ENCODE assay signal across 8 mouse cellular contexts in genomic region chr15:101240799-101241204, GRCm38 (mm10). TPM values are rescaled to one million over a fixed set of nuclear protein-coding genes. Genes with fewer than 3 reads are reported as not detected.
A peak's percentile ranks its signal among the peaks of the same experiment; 100 is the strongest.
DNase-seq lines count a peak whose midpoint lies in the region; ATAC-seq and TF ChIP-seq lines count a peak whose summit lies in the region.

No protein-coding gene starts in this region.

- TF ChIP-seq CTCF in left cerebral cortex, adult 2 months (IDR thresholded peaks at IDR 0.05) = peak; percentile 99

- intact Hi-C loops in left cerebral cortex, adult 2 months (cut with DNase I) = loop anchor here (1.0 kb wide), 2 partner anchors 42 to 74 kb away; no protein-coding TSS in a partner anchor

- peak overlapping the region; percentile 60 for H3K4me2 ChIP-seq in hindbrain, embryonic 16.5 days (ENCODE audit: low read length)

- ATAC-seq in hindbrain, embryonic 16.5 days = peak; percentile 63

- no peaks in the 10 kb centered on the region; the same call in 1 of the 2 replicates for H3K27me3 ChIP-seq in hindbrain, embryonic 16.5 days (replicated peaks; ENCODE audit: control insufficient read depth, insufficient read depth, low read length)

- H3K4me3 ChIP-seq in hindbrain, embryonic 16.5 days (ENCODE audit: low read length) = peak overlapping the region; percentile 25
- peak overlapping the region; percentile 46 for H3K4me3 ChIP-seq in left cerebral cortex, adult 2 months
- H3K4me3 ChIP-seq in macrophage (ENCODE audit: inconsistent target) = peak overlapping the region; percentile 16; the same call in 1 of the 2 replicates

- no peaks in the 10 kb centered on the region for H3K9me3 ChIP-seq in hindbrain, embryonic 16.5 days (ENCODE audit: control insufficient read depth, low read length)

- peak overlapping the region; percentile 57 for H3K9ac ChIP-seq in hindbrain, embryonic 16.5 days (ENCODE audit: low read depth, low read length)

- peaks cover 12% of the 10 kb centered on the region for H3K4me1 ChIP-seq in hindbrain, embryonic 16.5 days (ENCODE audit: control insufficient read depth, insufficient read depth, low read depth, low read length)

- 12% methylated on average over 10 of the region's 10 CpGs for WGBS in hindbrain, embryonic 16.5 days
- 9% methylated on average over 10 of the region's 10 CpGs for WGBS in macrophage (ENCODE audit: missing documents)

- DNase-seq in R1 (ENCODE audit: low read depth, low spot score) = peak; percentile 91
- DNase-seq in cerebellum, postnatal 14 days = peak; percentile 92
- DNase-seq in gastrocnemius, adult 18-20 months (ENCODE audit: low spot score) = peak; percentile 93
- peak; percentile 89 to 91 for DNase-seq in left cerebral cortex, adult 2 months (ENCODE audit: extremely low spot score in 1 of 2, low spot score in 2 of 2)
- DNase-seq in right cerebral cortex, postnatal 10 days (ENCODE audit: low spot score in 2 of 2) = peak; percentile 93 to 94
- peak; percentile 79 to 84 for DNase-seq in urinary bladder, postnatal 36 days (ENCODE audit: low spot score in 2 of 2)

- no peaks in the 10 kb centered on the region for H3K79me2 ChIP-seq in macrophage (ENCODE audit: inconsistent target)

- no peak overlapping the region for H3K27ac ChIP-seq in hindbrain, embryonic 16.5 days (ENCODE audit: low read depth, low read length)
- H3K27ac ChIP-seq in left cerebral cortex, adult 2 months = peak overlapping the region; percentile 84
- peak overlapping the region; percentile 19 for H3K27ac ChIP-seq in macrophage

- no peaks in the 10 kb centered on the region for H3K36me3 ChIP-seq in hindbrain, embryonic 16.5 days (ENCODE audit: control insufficient read depth, insufficient read depth, low read length)
- H3K36me3 ChIP-seq in macrophage (ENCODE audit: inconsistent target) = no peaks in the 10 kb centered on the region

RNA-seq across cellular contexts. Expression of gene Nr4a1, which starts 13.3 kb away (rescaled TPM):
- total RNA-seq in gastrocnemius, adult 18-20 months (2021) = 100 to 1,000 TPM; 206 to 234 TPM
- polyA plus RNA-seq in hindbrain, embryonic 16.5 days (2015; fragmentation: Nextera tagmentation; extraction: Ambion mirVana) = 6.8 and 7.2 TPM in 2 replicates
- total RNA-seq in left cerebral cortex, adult 2 months (2021) = 100 to 1,000 TPM; 155 to 210 TPM
- 1,000 to 10,000 TPM in 3 of 26 experiments, 100 to 1,000 TPM in 4, 10 to 100 TPM in 9, 1 to 10 TPM in 10; 1.2 to 1,725 (median 19.2) TPM for total RNA-seq in macrophage (2018; cell fraction: chromatin; rRNA removed)
- total RNA-seq in macrophage (2018; cell fraction: cytosol; rRNA removed) = 100 to 1,000 TPM in 7 of 26 experiments, 10 to 100 TPM in 9, 1 to 10 TPM in 9, under 1 TPM in 1; 0.88 to 552 (median 14.8) TPM
- total RNA-seq in macrophage (2018; cell fraction: nucleus; rRNA removed) = 1,000 to 10,000 TPM in 2 of 26 experiments, 100 to 1,000 TPM in 7, 10 to 100 TPM in 9, 1 to 10 TPM in 7, under 1 TPM in 1; 0.94 to 1,649 (median 21.6) TPM
- polyA plus RNA-seq in macrophage (2018) = 6.1 to 9.4 TPM (median 7.1 TPM) in 3 replicates

RNA-seq across cellular contexts. Expression of gene Grasp, which starts 16.8 kb away (rescaled TPM):
- 1 to 10 TPM; 4.4 to 5.1 TPM for total RNA-seq in gastrocnemius, adult 18-20 months (2021)
- polyA plus RNA-seq in hindbrain, embryonic 16.5 days (2015; fragmentation: Nextera tagmentation; extraction: Ambion mirVana) = 1.1 and 1.7 TPM in 2 replicates
- total RNA-seq in left cerebral cortex, adult 2 months (2021) = 100 to 1,000 TPM in 1 of 2 experiments, 10 to 100 TPM in 1; 89.7 to 107 TPM
- total RNA-seq in macrophage (2018; cell fraction: chromatin; rRNA removed) = under 1 TPM in 9 of 26 experiments, not detected in 17; 0.29 to 0.87 (median 0.66) TPM
- 1 to 10 TPM in 1 of 26 experiments, under 1 TPM in 24, not detected in 1; 0.04 to 1.0 (median 0.21) TPM for total RNA-seq in macrophage (2018; cell fraction: cytosol; rRNA removed)
- under 1 TPM in 17 of 26 experiments, not detected in 9; 0.22 to 0.94 (median 0.65) TPM for total RNA-seq in macrophage (2018; cell fraction: nucleus; rRNA removed)
- 0.26 to 0.36 TPM in 2 of 3 replicates, not detected in the other for polyA plus RNA-seq in macrophage (2018)

RNA-seq across cellular contexts. Expression of gene Atg101, which starts 43.3 kb away (rescaled TPM):
- total RNA-seq in gastrocnemius, adult 18-20 months (2021) = 10 to 100 TPM; 25.0 to 31.3 TPM
- polyA plus RNA-seq in hindbrain, embryonic 16.5 days (2015; fragmentation: Nextera tagmentation; extraction: Ambion mirVana) = 79.6 and 81.3 TPM in 2 replicates
- 10 to 100 TPM; 41.9 to 44.5 TPM for total RNA-seq in left cerebral cortex, adult 2 months (2021)
- total RNA-seq in macrophage (2018; cell fraction: chromatin; rRNA removed) = 10 to 100 TPM in 15 of 26 experiments, 1 to 10 TPM in 11; 3.2 to 27.1 (median 11.0) TPM
- 10 to 100 TPM; 10.5 to 25.7 (median 19.1) TPM for total RNA-seq in macrophage (2018; cell fraction: cytosol; rRNA removed)
- total RNA-seq in macrophage (2018; cell fraction: nucleus; rRNA removed) = 10 to 100 TPM in 20 of 26 experiments, 1 to 10 TPM in 6; 6.5 to 19.8 (median 11.5) TPM
- polyA plus RNA-seq in macrophage (2018) = 19.7 to 26.3 TPM (median 22.9 TPM) in 3 replicates

RNA-seq across cellular contexts. Expression of gene 6030408B16Rik, which starts 52.2 kb away (rescaled TPM):
- total RNA-seq in gastrocnemius, adult 18-20 months (2021) = under 1 TPM; 0.26 to 0.27 TPM
- 0.13 and 0.21 TPM in 2 replicates for polyA plus RNA-seq in hindbrain, embryonic 16.5 days (2015; fragmentation: Nextera tagmentation; extraction: Ambion mirVana)
- under 1 TPM; 0.30 to 0.41 TPM for total RNA-seq in left cerebral cortex, adult 2 months (2021)
- 1 to 10 TPM in 2 of 26 experiments, under 1 TPM in 11, not detected in 13; 0.35 to 1.2 (median 0.49) TPM for total RNA-seq in macrophage (2018; cell fraction: chromatin; rRNA removed)
- total RNA-seq in macrophage (2018; cell fraction: cytosol; rRNA removed) = not detected
- total RNA-seq in macrophage (2018; cell fraction: nucleus; rRNA removed) = 1 to 10 TPM in 1 of 26 experiments, under 1 TPM in 3, not detected in 22; 0.39 to 1.3 (median 0.60) TPM
- not detected in 3 replicates for polyA plus RNA-seq in macrophage (2018)

Comparison
In these comparisons a context has a peak if more than half of its experiments do, and no peak if none do; other contexts are left out.
1. RNA of gene Grasp, which starts 16.8 kb away (total RNA-seq): 89.7 to 107 TPM in left cerebral cortex, adult 2 months; 4.4 to 5.1 TPM in gastrocnemius, adult 18-20 months; every median in the first group is over 10 times any median in the second.
2. Peak in every context shown above with its lines, with median percentiles within 50 percentile points of each other: DNase-seq and H3K4me3 ChIP-seq.